Comparison of ENCODE assay signal across 13 mouse cellular contexts in the genomic region with DNA sequence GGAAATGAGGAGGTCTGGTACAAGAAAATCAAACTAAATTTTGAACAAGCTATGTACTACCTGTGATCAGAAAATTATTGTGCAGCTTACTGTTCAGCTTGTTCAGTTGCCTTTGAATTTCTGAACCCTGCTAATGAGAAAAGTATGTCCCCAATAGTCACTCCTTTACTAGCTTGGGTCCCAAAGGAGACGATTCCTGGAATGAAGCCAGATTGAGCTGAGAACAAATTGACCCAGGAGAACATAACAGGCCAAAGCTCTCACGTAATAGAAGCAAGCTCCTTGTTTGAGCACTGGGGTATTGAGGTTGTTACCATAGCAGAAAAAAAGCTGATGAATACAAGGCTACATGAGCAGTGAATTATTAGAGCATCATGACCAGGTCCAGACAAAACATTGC. TPM values are rescaled to one million over a fixed set of nuclear protein-coding genes. Genes with fewer than 3 reads are reported as not detected.
A peak's percentile ranks its signal among the peaks of the same experiment; 100 is the strongest.
DNase-seq lines count a peak whose midpoint lies in the region.
"Had no signal": no experiment of that assay in that cellular context is flagged by ENCODE, and none has a peak within 500 bp of the region (broad histone marks: within the 10 kb centered on the region; RNA-seq: fewer than 3 reads in every experiment).

No protein-coding gene starts in this region.

- peak; percentile 42 for DNase-seq in adrenal gland, postnatal 10 days
- DNase-seq in adrenal gland, postnatal 4 days (ENCODE audit: low spot score in 2 of 2), result no peak
- peak; percentile 46 for DNase-seq in gastrocnemius, adult 18-20 months (ENCODE audit: low spot score)
- DNase-seq in gastrocnemius, postnatal 10 days, result no peak
- peak; percentile 12 for DNase-seq in retina, postnatal 1 day
- no peak for DNase-seq in retina, embryonic 14.5 days (ENCODE audit: low spot score)
- no peak for DNase-seq in thymus, postnatal 36 days
- DNase-seq: adrenal gland, postnatal 25 days; cerebellum, adult 18-20 months; cerebellum, adult 9-10 months; cerebellum, postnatal 14 days; gastrocnemius, postnatal 36 days; kidney, adult 18-20 months had no signal

RNA-seq across cellular contexts. Expression of gene Prmt6, which starts 17.0 kb away (rescaled TPM):
- 10 to 100 TPM; 12.0 to 12.4 TPM for total RNA-seq in adrenal gland, postnatal 10 days (2021)
- 10 to 100 TPM; 15.7 to 17.4 TPM for total RNA-seq in adrenal gland, postnatal 4 days (2021)
- 1 to 10 TPM; 2.6 to 2.9 TPM for total RNA-seq in gastrocnemius, adult 18-20 months (2021)
- 1 to 10 TPM; 5.2 to 5.6 TPM for total RNA-seq in gastrocnemius, postnatal 10 days (2021)

Comparison
In these comparisons a context has a peak if more than half of its experiments do, and no peak if none do; other contexts are left out.
1. DNase-seq: peak in adrenal gland, postnatal 10 days (single experiment), gastrocnemius, adult 18-20 months (single experiment) and retina, postnatal 1 day (single experiment); none in adrenal gland, postnatal 4 days (0 of 2), gastrocnemius, postnatal 10 days (single experiment), retina, embryonic 14.5 days (single experiment) and thymus, postnatal 36 days (0 of 2).